Mouse (Mus musculus) layer of hippocampus, adult 9-11 months (tissue): ENCODE data around the gene Prkra.

Experiments
- DNase-seq: peaks from one replicate; pipeline ENCODE4 v3.0.0; 2022

The Prkra gene

GRCm38 (mm10) chr2:76647883-76648570 is at the start of gene Prkra, which contains the start of gene Pjvk:
Gene Prkra, minus strand, starts transcription at chr2:76648015.
Gene Pjvk, plus strand, starts transcription at chr2:76648476.
- DNase-seq: peak; percentile 98

- no peak for DNase-seq
These were observed 47.5 kb upstream of the Prkra start for GRCm38 (mm10) chr2:76695290-76695689.

- no peak for DNase-seq
These were observed 46.0 kb upstream of the Prkra start for GRCm38 (mm10) chr2:76693765-76694164.

- no peak for DNase-seq
These were observed 42.8 kb upstream of the Prkra start for GRCm38 (mm10) chr2:76690436-76691204.

- DNase-seq: no peak
These were observed 40.3 kb upstream of the Prkra start for GRCm38 (mm10) chr2:76688162-76688561.

- no peak for DNase-seq
These were observed 39.8 kb upstream of the Prkra start for GRCm38 (mm10) chr2:76687608-76688007.

GRCm38 (mm10) chr2:76686986-76687385 is 39.2 kb upstream of the Prkra start:
- DNase-seq: no peak

- DNase-seq: no peak
These were observed 34.5 kb upstream of the Prkra start for GRCm38 (mm10) chr2:76682301-76682700.

GRCm38 (mm10) chr2:76676401-76677226 is 28.8 kb upstream of the Prkra start:
- DNase-seq: no peak

- DNase-seq: no peak
These were observed 28.1 kb upstream of the Prkra start for GRCm38 (mm10) chr2:76675949-76676348.

GRCm38 (mm10) chr2:76675451-76675850 is 27.6 kb upstream of the Prkra start:
- no peak for DNase-seq

- peak; percentile 87 for DNase-seq
These were observed 27.1 kb upstream of the Prkra start, which contains the start of gene Plekha3 for GRCm38 (mm10) chr2:76674725-76675427. Gene Plekha3, plus strand, starts transcription at chr2:76675281.

GRCm38 (mm10) chr2:76673472-76674081 is 25.8 kb upstream of the Prkra start:
- no peak for DNase-seq

- peak; percentile 93 for DNase-seq
These were observed 25.2 kb upstream of the Prkra start, which contains the start of gene Fkbp7 for GRCm38 (mm10) chr2:76672966-76673392. Gene Fkbp7, minus strand, starts transcription at chr2:76673116.

- DNase-seq: no peak
These were observed 24.4 kb upstream of the Prkra start for GRCm38 (mm10) chr2:76672134-76672745.

GRCm38 (mm10) chr2:76671641-76672040 is 23.8 kb upstream of the Prkra start:
- no peak for DNase-seq

GRCm38 (mm10) chr2:76667200-76667599 is 19.4 kb upstream of the Prkra start:
- no peak for DNase-seq

GRCm38 (mm10) chr2:76665531-76665930 is 17.7 kb upstream of the Prkra start:
- no peak for DNase-seq

GRCm38 (mm10) chr2:76659419-76659818 is 11.6 kb upstream of the Prkra start:
- DNase-seq: no peak

- DNase-seq: no peak
These were observed 10.7 kb upstream of the Prkra start for GRCm38 (mm10) chr2:76658551-76658950.

GRCm38 (mm10) chr2:76655982-76656381 is 8.2 kb upstream of the Prkra start:
- DNase-seq: no peak

GRCm38 (mm10) chr2:76655444-76655843 is 7.6 kb upstream of the Prkra start:
- DNase-seq: no peak
